Mouse (Mus musculus): ENCODE results near the gene Pi4k2a. TPM values are rescaled to one million over a fixed set of nuclear protein-coding genes. Genes with fewer than 3 reads are reported as not detected.

The Pi4k2a gene
- total and polyA plus RNA-seq, 3 experiments = 7.0 to 23.9 (median 10.0) TPM

DNA sequence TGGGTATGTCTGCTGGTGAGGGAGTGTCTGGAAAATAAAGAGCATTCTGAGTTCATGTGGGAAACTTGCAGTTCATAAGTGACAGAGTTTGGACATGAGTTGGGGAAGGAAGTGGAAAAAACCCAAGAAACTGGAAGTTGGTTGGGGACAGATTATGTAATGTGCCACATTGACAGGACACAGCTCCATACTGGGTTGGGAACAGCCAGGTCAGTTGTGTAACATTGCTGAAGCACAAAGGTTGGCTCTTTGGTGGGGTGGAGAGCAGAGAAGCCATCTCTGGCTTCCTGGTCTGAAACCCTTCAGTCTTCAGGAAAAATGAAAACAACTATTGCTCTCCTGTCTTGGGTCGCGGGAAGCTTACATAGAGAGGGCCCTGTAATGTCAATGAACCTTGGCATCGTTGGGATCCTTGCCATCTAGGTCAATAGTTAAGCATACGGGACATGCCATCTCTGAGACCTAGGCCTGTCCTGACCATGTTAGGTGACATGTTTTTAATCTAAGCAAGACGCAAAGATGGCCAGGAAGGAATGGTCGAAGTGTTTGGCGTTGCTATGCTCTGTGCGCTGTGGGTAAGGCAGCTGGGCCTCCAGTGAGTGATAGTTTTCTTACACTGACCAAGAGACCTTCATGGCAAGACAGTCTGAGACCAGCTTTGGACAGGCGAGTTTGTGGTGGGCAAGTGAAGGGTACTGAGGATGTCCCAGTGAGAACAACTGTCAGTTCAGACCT lies 56.2 kb downstream of the Pi4k2a start:
- Histone ChIP-seq H3K9ac (ENCODE audit: insufficient read depth, low read depth) (no peak overlapping the region), H3K4me3 (replicated peaks in 1 of 3; ENCODE audit: low read depth in 2 of 3, low read length in 2 of 3, poor library complexity in 1 of 3) (no peak overlapping the region), H3K4me2 (ENCODE audit: insufficient read depth, low read depth, poor library complexity, severe bottlenecking) (no peak overlapping the region), H3K27ac (ENCODE audit: insufficient read depth, low read depth) (no peak overlapping the region), H3K79me2 (replicated peaks; ENCODE audit: control insufficient read depth, extremely low read depth, insufficient read depth, poor library complexity, severe bottlenecking) (no peaks in the 10 kb centered on the region), H3K9me3 (replicated peaks; ENCODE audit: low read length) (peaks cover 11% of the 10 kb centered on the region), H3K36me3 (replicated peaks in 1 of 2; ENCODE audit: control insufficient read depth in 1 of 2, insufficient read depth in 1 of 2, low read length in 1 of 2) (no peaks in the 10 kb centered on the region), H3K27me3 (replicated peaks) (peaks cover 3% of the 10 kb centered on the region), H3K4me1 (ENCODE audit: control insufficient read depth in 1 of 2, insufficient read depth in 2 of 2) (peaks cover 4 to 14% of the 10 kb centered on the region in 2 experiments; a peak in 2 of 4 replicates)
- in situ Hi-C loops (cut with MboI; ENCODE audit: low pct_ligation_motif_present, low pct_unique_long_range_greater_than_20kb, low sequenced_read_pairs) (no loop called here), dilution Hi-C loops (cut with MboI; ENCODE audit: extremely low pct_ligation_motif_present, extremely low pct_unique_long_range_greater_than_20kb, low sequenced_read_pairs) (no loop called here)
- DNase-seq (ENCODE audit: extremely low read depth) = no peak
- no peak for TF ChIP-seq MAFK (IDR thresholded peaks at IDR 0.05; ENCODE audit: insufficient replicate concordance, low read length)
- no peak for TF ChIP-seq IRF4 (IDR thresholded peaks at IDR 0.05; ENCODE audit: low read depth, low read length)
- no peak for TF ChIP-seq NRF1 (IDR thresholded peaks at IDR 0.05; ENCODE audit: low read depth, low read length)
- no peak for TF ChIP-seq TCF12 (IDR thresholded peaks at IDR 0.05; ENCODE audit: low read depth, low read length)
- TF ChIP-seq MEF2A (IDR thresholded peaks at IDR 0.05; ENCODE audit: borderline replicate concordance, low read depth, low read length) = no peak
- TF ChIP-seq CHD1 (IDR thresholded peaks at IDR 0.05; ENCODE audit: low read depth, low read length) = no peak
- no peak for TF ChIP-seq GABPA (IDR thresholded peaks at IDR 0.05; ENCODE audit: insufficient replicate concordance, low read depth, low read length)
- TF ChIP-seq ZC3H11A (IDR thresholded peaks at IDR 0.05; ENCODE audit: low read depth, low read length) = no peak
- TF ChIP-seq E2F4 (IDR thresholded peaks at IDR 0.05; ENCODE audit: insufficient replicate concordance, low read depth, low read length) = no peak
- no peak for TF ChIP-seq RAD21 (IDR thresholded peaks at IDR 0.05; ENCODE audit: low read depth, low read length)
- TF ChIP-seq ZNF384 (IDR thresholded peaks at IDR 0.05; ENCODE audit: low read depth, low read length) = no peak
- TF ChIP-seq USF2 (conservative IDR thresholded peaks at IDR 0.05; ENCODE audit: low read depth, low read length) = no peak
- TF ChIP-seq NELFE (IDR thresholded peaks at IDR 0.05; ENCODE audit: low read depth, low read length) = no peak
- no peak for TF ChIP-seq ETS1 (conservative IDR thresholded peaks at IDR 0.05; ENCODE audit: low read depth, low read length)
- TF ChIP-seq HCFC1 (IDR thresholded peaks at IDR 0.05; ENCODE audit: low read depth, low read length) = no peak

GRCm38 (mm10) chr19:42147170-42147768 lies 57.0 kb downstream of the Pi4k2a start, which contains the start of gene Marveld1:
Gene Marveld1 (plus strand): TSS chr19:42147400.
- no peak within 1 kb of the TSS for H3K4me2 ChIP-seq (ENCODE audit: insufficient read depth, low read depth, poor library complexity, severe bottlenecking)
- no peak for DNase-seq (ENCODE audit: extremely low read depth)
- H3K36me3 ChIP-seq (replicated peaks in 1 of 2; ENCODE audit: control insufficient read depth in 1 of 2, insufficient read depth in 1 of 2, low read length in 1 of 2) = no peaks in the 10 kb centered on the region
- H3K27me3 ChIP-seq (replicated peaks) = peaks cover 3% of the 10 kb centered on the region
- no peaks in the 10 kb centered on the region for H3K79me2 ChIP-seq (replicated peaks; ENCODE audit: control insufficient read depth, extremely low read depth, insufficient read depth, poor library complexity, severe bottlenecking)
- TF ChIP-seq JUND (conservative IDR thresholded peaks at IDR 0.05; ENCODE audit: low read depth, low read length) (no peak), ZKSCAN1 (IDR thresholded peaks at IDR 0.05; ENCODE audit: borderline replicate concordance, low read depth, low read length) (no peak), UBTF (IDR thresholded peaks at IDR 0.05; ENCODE audit: low read depth, low read length) (no peak), JUN (IDR thresholded peaks at IDR 0.05; ENCODE audit: insufficient read depth, low read depth, low read length) (no peak), BHLHE40 (IDR thresholded peaks at IDR 0.05; ENCODE audit: low read depth, low read length) (no peak), PAX5 (IDR thresholded peaks at IDR 0.05; ENCODE audit: low read length) (no peak), CTCF (conservative IDR thresholded peaks at IDR 0.05 in 1 of 2, IDR thresholded peaks at IDR 0.05 in 1 of 2; ENCODE audit: low read depth in 2 of 2, low read length in 2 of 2) (no peak), TCF12 (IDR thresholded peaks at IDR 0.05; ENCODE audit: low read depth, low read length) (no peak)
- H3K9ac ChIP-seq (ENCODE audit: insufficient read depth, low read depth) = no peak within 1 kb of the TSS
- dilution Hi-C loops (cut with MboI; ENCODE audit: extremely low pct_ligation_motif_present, extremely low pct_unique_long_range_greater_than_20kb, low sequenced_read_pairs) (no loop called here), in situ Hi-C loops (cut with MboI; ENCODE audit: low pct_ligation_motif_present, low pct_unique_long_range_greater_than_20kb, low sequenced_read_pairs) (no loop called here)
- peaks cover 6 to 14% of the 10 kb centered on the region in 2 experiments; a peak in 2 of 4 replicates for H3K4me1 ChIP-seq (ENCODE audit: control insufficient read depth in 1 of 2, insufficient read depth in 2 of 2)
- H3K9me3 ChIP-seq (replicated peaks; ENCODE audit: low read length) = peaks cover 11% of the 10 kb centered on the region
- no peak within 1 kb of the TSS for H3K27ac ChIP-seq (ENCODE audit: insufficient read depth, low read depth)
- no peak within 1 kb of the TSS for H3K4me3 ChIP-seq (replicated peaks in 1 of 3; ENCODE audit: low read depth in 2 of 3, low read length in 2 of 3, poor library complexity in 1 of 3)
